Mouse (Mus musculus): ENCODE measurements around the gene Bysl.
A peak's percentile ranks its signal among the peaks of the same experiment; 100 is the strongest.

Gene Bysl

GRCm38 (mm10) chr17:47593854-47594182 lies 17.5 kb downstream of the Bysl start:
- no peak for DNase-seq

GRCm38 (mm10) chr17:47593215-47593853 lies 18.0 kb downstream of the Bysl start:
- peak; percentile 92 for DNase-seq

GRCm38 (mm10) chr17:47591073-47591472 lies 20.2 kb downstream of the Bysl start:
- no peak for DNase-seq

- DNase-seq: no peak
Observed at GRCm38 (mm10) chr17:47588517-47588916, 22.8 kb downstream of the Bysl start.

GRCm38 (mm10) chr17:47580962-47581361 lies 30.3 kb downstream of the Bysl start:
- DNase-seq: no peak

GRCm38 (mm10) chr17:47578655-47579054 lies 32.6 kb downstream of the Bysl start:
- no peak for DNase-seq

GRCm38 (mm10) chr17:47574830-47575229 lies 36.5 kb downstream of the Bysl start:
- no peak for DNase-seq

GRCm38 (mm10) chr17:47574028-47574427 lies 37.3 kb downstream of the Bysl start:
- no peak for DNase-seq

- DNase-seq: no peak
Observed at GRCm38 (mm10) chr17:47572436-47572835, 38.9 kb downstream of the Bysl start.

GRCm38 (mm10) chr17:47571621-47572020 lies 39.7 kb downstream of the Bysl start:
- no peak for DNase-seq

- no peak for DNase-seq
Observed at GRCm38 (mm10) chr17:47568951-47569527, 42.3 kb downstream of the Bysl start.

GRCm38 (mm10) chr17:47568389-47568788 lies 42.9 kb downstream of the Bysl start:
- DNase-seq: no peak

- no peak for DNase-seq
Observed at GRCm38 (mm10) chr17:47567271-47567670, 44.0 kb downstream of the Bysl start.

- no peak for DNase-seq
Observed at GRCm38 (mm10) chr17:47566133-47566532, 45.2 kb downstream of the Bysl start.

GRCm38 (mm10) chr17:47564612-47565011 lies 46.7 kb downstream of the Bysl start:
- DNase-seq: no peak

GRCm38 (mm10) chr17:47562875-47563274 lies 48.4 kb downstream of the Bysl start:
- DNase-seq: no peak

- DNase-seq: no peak
Observed at GRCm38 (mm10) chr17:47559726-47560125, 51.6 kb downstream of the Bysl start.

GRCm38 (mm10) chr17:47557179-47557578 lies 54.1 kb downstream of the Bysl start:
- DNase-seq: no peak

GRCm38 (mm10) chr17:47554621-47555020 lies 56.7 kb downstream of the Bysl start:
- DNase-seq: no peak

GRCm38 (mm10) chr17:47552994-47553393 lies 58.3 kb downstream of the Bysl start:
- no peak for DNase-seq

- no peak for DNase-seq
Observed at GRCm38 (mm10) chr17:47551049-47551448, 60.2 kb downstream of the Bysl start.
